Mouse (Mus musculus): Measurements from ENCODE around the gene Fchsd2. TPM values are rescaled to one million over a fixed set of nuclear protein-coding genes. Genes with fewer than 3 reads are reported as not detected.

The Fchsd2 gene
- polyA plus RNA-seq, 1 experiment, result 1.8 TPM

GRCm38 (mm10) chr7:101071020-101071419 lies 21.6 kb upstream of the Fchsd2 start:
- no peak overlapping the region for H3K4me3 ChIP-seq (replicated peaks)
- TF ChIP-seq FLI1 (IDR thresholded peaks at IDR 0.05; ENCODE audit: low read length) (no peak), GATA1 (IDR thresholded peaks at IDR 0.05; ENCODE audit: borderline replicate concordance, low read length) (no peak)
- peaks cover 6% of the 10 kb centered on the region for H3K9me3 ChIP-seq
- peaks cover 86% of the 10 kb centered on the region for H3K4me1 ChIP-seq
- H3K36me3 ChIP-seq (replicated peaks; ENCODE audit: low read length), result peaks cover 6% of the 10 kb centered on the region
- no peaks in the 10 kb centered on the region for H3K27me3 ChIP-seq (replicated peaks)

- no peak overlapping the region for H3K4me3 ChIP-seq (replicated peaks)
- H3K9me3 ChIP-seq, result peaks cover 6% of the 10 kb centered on the region
- no peaks in the 10 kb centered on the region for H3K27me3 ChIP-seq (replicated peaks)
- TF ChIP-seq FLI1 (IDR thresholded peaks at IDR 0.05; ENCODE audit: low read length) (no peak), GATA1 (IDR thresholded peaks at IDR 0.05; ENCODE audit: borderline replicate concordance, low read length) (no peak)
- H3K4me1 ChIP-seq, result peaks cover 78% of the 10 kb centered on the region
- peaks cover 9% of the 10 kb centered on the region for H3K36me3 ChIP-seq (replicated peaks; ENCODE audit: low read length)
Measured at GRCm38 (mm10) chr7:101072123-101072740, 20.4 kb upstream of the Fchsd2 start.

GRCm38 (mm10) chr7:101074170-101074767 lies 18.4 kb upstream of the Fchsd2 start:
- Histone ChIP-seq H3K36me3 (replicated peaks; ENCODE audit: low read length) (peaks cover 5% of the 10 kb centered on the region), H3K27me3 (replicated peaks) (no peaks in the 10 kb centered on the region), H3K4me3 (replicated peaks) (peak overlapping the region; percentile 66), H3K4me1 (peaks cover 67% of the 10 kb centered on the region), H3K9me3 (no peaks in the 10 kb centered on the region; the same call in 1 of the 2 replicates)
- TF ChIP-seq FLI1 (IDR thresholded peaks at IDR 0.05; ENCODE audit: low read length), result no peak
- TF ChIP-seq GATA1 (IDR thresholded peaks at IDR 0.05; ENCODE audit: borderline replicate concordance, low read length), result no peak

GRCm38 (mm10) chr7:101083562-101084166 lies 9.0 kb upstream of the Fchsd2 start:
- Histone ChIP-seq H3K4me3 (replicated peaks) (no peak overlapping the region), H3K36me3 (replicated peaks; ENCODE audit: low read length) (peaks cover 4% of the 10 kb centered on the region), H3K9me3 (peaks cover 3% of the 10 kb centered on the region; the same call in 1 of the 2 replicates), H3K4me1 (peaks cover 42% of the 10 kb centered on the region), H3K27me3 (replicated peaks) (no peaks in the 10 kb centered on the region)
- no peak for TF ChIP-seq FLI1 (IDR thresholded peaks at IDR 0.05; ENCODE audit: low read length)
- TF ChIP-seq GATA1 (IDR thresholded peaks at IDR 0.05; ENCODE audit: borderline replicate concordance, low read length), result no peak

- peaks cover 3% of the 10 kb centered on the region; the same call in 1 of the 2 replicates for H3K9me3 ChIP-seq
Measured at GRCm38 (mm10) chr7:101084816-101085456, 7.7 kb upstream of the Fchsd2 start.

GRCm38 (mm10) chr7:101085779-101086178 lies 6.9 kb upstream of the Fchsd2 start:
- no peak for TF ChIP-seq FLI1 (IDR thresholded peaks at IDR 0.05; ENCODE audit: low read length)
- TF ChIP-seq GATA1 (IDR thresholded peaks at IDR 0.05; ENCODE audit: borderline replicate concordance, low read length), result no peak

More at GRCm38 (mm10) chr7:101084816-101085456, 7.7 kb upstream of the Fchsd2 start:
- TF ChIP-seq GATA1 (IDR thresholded peaks at IDR 0.05; ENCODE audit: borderline replicate concordance, low read length) (no peak), FLI1 (IDR thresholded peaks at IDR 0.05; ENCODE audit: low read length) (no peak)
- Histone ChIP-seq H3K36me3 (replicated peaks; ENCODE audit: low read length) (peaks cover 3% of the 10 kb centered on the region), H3K4me3 (replicated peaks) (no peak overlapping the region), H3K27me3 (replicated peaks) (no peaks in the 10 kb centered on the region), H3K4me1 (peaks cover 51% of the 10 kb centered on the region)

GRCm38 (mm10) chr7:101088687-101089086 lies 4.0 kb upstream of the Fchsd2 start:
- H3K4me1 ChIP-seq, result peaks cover 61% of the 10 kb centered on the region
- no peaks in the 10 kb centered on the region for H3K9me3 ChIP-seq

More at GRCm38 (mm10) chr7:101085779-101086178, 6.9 kb upstream of the Fchsd2 start:
- H3K9me3 ChIP-seq, result peaks cover 2% of the 10 kb centered on the region; the same call in 1 of the 2 replicates
- peaks cover 2% of the 10 kb centered on the region for H3K36me3 ChIP-seq (replicated peaks; ENCODE audit: low read length)
- H3K4me1 ChIP-seq, result peaks cover 57% of the 10 kb centered on the region
- H3K4me3 ChIP-seq (replicated peaks), result no peak overlapping the region
- H3K27me3 ChIP-seq (replicated peaks), result no peaks in the 10 kb centered on the region

GRCm38 (mm10) chr7:101089242-101089641 lies 3.4 kb upstream of the Fchsd2 start:
- Histone ChIP-seq H3K9me3 (no peaks in the 10 kb centered on the region), H3K4me1 (peaks cover 66% of the 10 kb centered on the region), H3K27me3 (replicated peaks) (no peaks in the 10 kb centered on the region), H3K36me3 (replicated peaks; ENCODE audit: low read length) (no peaks in the 10 kb centered on the region), H3K4me3 (replicated peaks) (no peak overlapping the region)
- TF ChIP-seq GATA1 (IDR thresholded peaks at IDR 0.05; ENCODE audit: borderline replicate concordance, low read length) (no peak), FLI1 (IDR thresholded peaks at IDR 0.05; ENCODE audit: low read length) (no peak)

More at GRCm38 (mm10) chr7:101088687-101089086, 4.0 kb upstream of the Fchsd2 start:
- Histone ChIP-seq H3K27me3 (replicated peaks) (no peaks in the 10 kb centered on the region), H3K4me3 (replicated peaks) (no peak overlapping the region), H3K36me3 (replicated peaks; ENCODE audit: low read length) (no peaks in the 10 kb centered on the region)
- TF ChIP-seq FLI1 (IDR thresholded peaks at IDR 0.05; ENCODE audit: low read length), result no peak
- TF ChIP-seq GATA1 (IDR thresholded peaks at IDR 0.05; ENCODE audit: borderline replicate concordance, low read length), result no peak

- peaks cover 58% of the 10 kb centered on the region for H3K4me1 ChIP-seq
- H3K9me3 ChIP-seq, result no peaks in the 10 kb centered on the region
- H3K4me3 ChIP-seq (replicated peaks), result no peak overlapping the region
- TF ChIP-seq GATA1 (IDR thresholded peaks at IDR 0.05; ENCODE audit: borderline replicate concordance, low read length) (no peak), FLI1 (IDR thresholded peaks at IDR 0.05; ENCODE audit: low read length) (no peak)
- H3K27me3 ChIP-seq (replicated peaks), result peaks cover 3% of the 10 kb centered on the region
- no peaks in the 10 kb centered on the region for H3K36me3 ChIP-seq (replicated peaks; ENCODE audit: low read length)
Measured at GRCm38 (mm10) chr7:101093231-101093630, 568 bp downstream of the Fchsd2 start.
